Mouse (Mus musculus) ES-E14 (cell line): Measurements from ENCODE around the gene Lamc3.

Experiments
- CHD2 ChIP-seq: IDR thresholded peaks from 2 replicates; pipeline ENCODE4 v1.6.1; 2014; ENCODE audit warnings: mild to moderate bottlenecking, low read depth, low read length, inconsistent platforms
- ZC3H11A ChIP-seq: IDR thresholded peaks from 2 replicates; pipeline ENCODE4 v1.6.1; 2012; ENCODE audit warnings: low read depth, mild to moderate bottlenecking, inconsistent platforms, low read length, borderline replicate concordance

DNA sequence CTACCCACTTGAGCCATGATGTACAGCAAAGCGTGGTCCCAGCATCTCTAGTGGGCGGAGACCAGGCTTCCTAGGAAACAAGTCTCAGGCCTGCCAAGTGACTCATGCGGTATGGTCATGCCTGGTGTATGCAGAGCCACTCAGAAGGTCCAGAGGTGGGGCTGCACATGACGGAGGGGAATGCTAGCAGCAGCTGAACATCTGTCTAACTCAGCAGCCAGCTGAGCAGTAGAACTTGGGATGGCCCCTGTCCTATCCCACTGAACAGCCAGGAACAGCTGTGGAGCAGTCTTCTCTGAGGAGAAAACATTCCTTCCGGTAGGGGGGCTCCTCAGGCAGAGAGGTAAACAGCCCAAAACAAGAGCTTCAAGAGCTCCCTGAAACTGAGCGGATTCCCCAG lies 61.3 kb downstream of the Lamc3 start:
- TF ChIP-seq ZC3H11A (no peak), CHD2 (no peak)
